Mouse (Mus musculus): Measurements from ENCODE around the gene Camta1.

- TF ChIP-seq CTCF (conservative IDR thresholded peaks at IDR 0.05; ENCODE audit: low read length), result no peak
- no peak for TF ChIP-seq POU5F1 (IDR thresholded peaks at IDR 0.05; ENCODE audit: borderline replicate concordance, low read length)
- no peak for TF ChIP-seq NANOG (IDR thresholded peaks at IDR 0.05; ENCODE audit: borderline replicate concordance, low read length)
Observed at GRCm38 (mm10) chr4:151150842-151151241, 710.8 kb downstream of the Camta1 start.
